Mouse (Mus musculus): ENCODE data around the gene Cmip. TPM values are rescaled to one million over a fixed set of nuclear protein-coding genes. Genes with fewer than 3 reads are reported as not detected.

Cmip gene
- total and polyA plus RNA-seq, 3 experiments: 17.0 to 71.8 TPM; not detected in 1

DNA sequence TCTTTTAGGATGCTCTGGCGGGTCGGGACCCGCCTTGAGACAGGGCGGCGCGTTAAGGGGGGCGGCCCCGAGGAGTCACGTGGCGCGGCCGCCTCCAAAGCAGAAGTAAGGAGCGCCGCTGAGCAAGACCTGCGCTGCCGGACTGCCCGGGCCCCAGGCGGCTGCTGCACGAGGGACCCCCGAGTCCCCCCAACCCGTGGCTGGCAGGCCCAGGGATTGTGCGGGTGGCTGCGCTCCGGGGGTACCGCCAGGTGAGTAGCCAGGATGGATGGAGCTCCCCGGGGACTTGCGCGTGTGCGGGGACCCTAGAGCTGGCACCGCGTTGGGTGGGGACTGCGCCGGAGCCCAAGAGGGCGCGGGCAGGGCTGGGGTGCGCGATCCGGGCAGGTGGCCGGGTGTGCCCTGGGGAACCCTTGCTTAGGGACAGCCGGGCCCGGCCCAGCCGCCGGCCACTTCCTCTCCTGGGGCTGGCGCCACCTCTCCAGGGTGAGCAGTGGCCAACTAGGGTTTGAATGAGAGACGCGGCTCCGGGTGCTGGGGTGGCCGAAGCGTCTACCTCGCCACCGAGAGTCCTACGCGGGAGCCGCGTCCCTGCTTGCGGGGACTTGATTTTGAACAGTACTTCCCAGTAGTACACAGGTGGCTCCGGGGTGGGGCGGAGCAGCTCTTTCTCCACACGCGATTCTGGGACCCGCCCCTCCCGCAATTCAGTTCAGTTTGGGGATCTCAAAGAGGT lies 241.5 kb downstream of the Cmip start, which contains the start of gene Plcg2:
Gene Plcg2, plus strand, starts transcription at position 113 of the 736 bp plus-strand sequence.
- peaks cover 5% of the 10 kb centered on the region; the same call in 1 of the 2 replicates for H3K79me2 ChIP-seq (ENCODE audit: control insufficient read depth, insufficient read depth, low read length, poor library complexity)
- peak within 1 kb of the TSS; percentile 83 for H3K9ac ChIP-seq (ENCODE audit: control insufficient read depth, low read depth, low read length, poor library complexity, severe bottlenecking)
- no peak within 1 kb of the TSS for H3K27ac ChIP-seq (ENCODE audit: control insufficient read depth, low read depth, low read length)
- peak; percentile 83 for DNase-seq (ENCODE audit: low read depth, low spot score)
- no peaks in the 10 kb centered on the region for H3K9me3 ChIP-seq (replicated peaks; ENCODE audit: insufficient read depth, low read length)
- no peaks in the 10 kb centered on the region; a peak in 1 of 4 replicates for H3K36me3 ChIP-seq (ENCODE audit: control insufficient read depth in 1 of 2, insufficient read depth in 2 of 2, low read length in 2 of 2)
- peaks cover 0 to 6% of the 10 kb centered on the region in 2 experiments; a peak in 1 of 4 replicates for H3K4me1 ChIP-seq (ENCODE audit: control insufficient read depth in 1 of 2, insufficient read depth in 2 of 2, low read length in 2 of 2)
- no peaks in the 10 kb centered on the region for H3K27me3 ChIP-seq (ENCODE audit: control insufficient read depth in 1 of 2, insufficient read depth in 2 of 2, low read length in 2 of 2)
- TF ChIP-seq ETS1 (IDR thresholded peaks at IDR 0.05; ENCODE audit: low read depth, low read length) (peak; percentile 7; the same call in 1 of the 2 replicates), POLR2A (IDR thresholded peaks at IDR 0.05; ENCODE audit: control insufficient read depth in 1 of 2, insufficient read depth in 1 of 2, low read depth in 1 of 2, low read length in 2 of 2, poor library complexity in 1 of 2) (peak; percentile 65 to 68), USF1 (IDR thresholded peaks at IDR 0.05; ENCODE audit: low read depth, low read length) (peak; percentile 97), RCOR1 (IDR thresholded peaks at IDR 0.05; ENCODE audit: low read depth, low read length) (no peak), KAT2A (conservative IDR thresholded peaks at IDR 0.05; ENCODE audit: low read depth, low read length) (no peak), NELFE (IDR thresholded peaks at IDR 0.05; ENCODE audit: low read depth, low read length) (peak; percentile 52), POLR2AphosphoS2 (IDR thresholded peaks at IDR 0.05; ENCODE audit: low read length) (no peak), MAX (IDR thresholded peaks at IDR 0.05; ENCODE audit: low read length) (peak; percentile 92), USF2 (IDR thresholded peaks at IDR 0.05; ENCODE audit: borderline replicate concordance in 1 of 2, insufficient read depth in 1 of 2, low read depth in 1 of 2, low read length in 2 of 2) (peak in 1 of 2 experiments; percentile 75; a peak in 2 of 4 replicates), MXI1 (IDR thresholded peaks at IDR 0.05; ENCODE audit: low read depth, low read length) (peak; percentile 87), NRF1 (IDR thresholded peaks at IDR 0.05; ENCODE audit: insufficient read depth, low read depth, low read length, poor library complexity, severe bottlenecking) (0 out of 2 replicates have a peak, but pooled peaks have one; percentile 19)
- H3K4me3 ChIP-seq (ENCODE audit: control insufficient read depth in 1 of 2, insufficient read depth in 1 of 2, low read depth in 2 of 2, low read length in 2 of 2): peak within 1 kb of the TSS; percentile 77 to 84

DNA sequence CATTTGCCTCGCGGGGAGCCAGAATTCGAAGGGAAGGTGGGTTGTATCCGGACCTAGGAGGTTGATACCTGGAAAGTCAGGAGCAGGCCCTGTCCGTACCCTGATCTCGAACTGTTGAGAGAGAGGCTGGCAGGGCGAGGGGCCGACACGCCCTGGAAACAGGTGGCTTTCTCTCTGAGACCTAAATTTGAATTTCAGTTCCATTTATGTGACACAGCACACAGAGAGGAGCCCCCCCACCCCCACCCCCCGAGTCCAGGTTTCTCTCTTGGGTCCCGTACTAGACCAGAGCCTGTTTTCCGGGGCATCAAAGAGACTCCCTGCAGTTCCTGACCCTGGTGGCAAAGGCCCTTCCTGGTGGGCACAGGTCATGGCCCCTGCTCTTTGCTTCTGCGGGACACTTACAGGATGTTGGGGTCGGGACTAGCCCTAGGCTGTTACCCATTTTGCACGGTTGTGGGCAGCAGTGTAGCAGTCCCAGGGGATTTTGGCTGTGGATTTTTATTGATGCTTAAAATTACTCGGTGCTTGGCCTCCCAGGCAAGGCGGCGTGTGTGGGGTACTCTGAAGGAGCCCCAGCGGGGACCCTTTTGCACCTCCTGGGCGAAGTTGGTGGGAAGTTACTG lies 242.2 kb downstream of the Cmip start:
- no peak for DNase-seq (ENCODE audit: low read depth, low spot score)
- Histone ChIP-seq H3K27ac (ENCODE audit: control insufficient read depth, low read depth, low read length) (no peak overlapping the region), H3K9ac (ENCODE audit: control insufficient read depth, low read depth, low read length, poor library complexity, severe bottlenecking) (peak overlapping the region; percentile 83), H3K4me1 (ENCODE audit: control insufficient read depth in 1 of 2, insufficient read depth in 2 of 2, low read length in 2 of 2) (peaks cover 0 to 6% of the 10 kb centered on the region in 2 experiments; a peak in 1 of 4 replicates), H3K36me3 (ENCODE audit: control insufficient read depth in 1 of 2, insufficient read depth in 2 of 2, low read length in 2 of 2) (no peaks in the 10 kb centered on the region; a peak in 1 of 4 replicates), H3K9me3 (replicated peaks; ENCODE audit: insufficient read depth, low read length) (no peaks in the 10 kb centered on the region), H3K79me2 (ENCODE audit: control insufficient read depth, insufficient read depth, low read length, poor library complexity) (peaks cover 5% of the 10 kb centered on the region; the same call in 1 of the 2 replicates), H3K27me3 (ENCODE audit: control insufficient read depth in 1 of 2, insufficient read depth in 2 of 2, low read length in 2 of 2) (no peaks in the 10 kb centered on the region), H3K4me3 (ENCODE audit: control insufficient read depth in 1 of 2, insufficient read depth in 1 of 2, low read depth in 2 of 2, low read length in 2 of 2) (peak overlapping the region; percentile 77 to 84)
- TF ChIP-seq RAD21 (IDR thresholded peaks at IDR 0.05; ENCODE audit: low read depth, low read length) (no peak), MYC (IDR thresholded peaks at IDR 0.05; ENCODE audit: low read depth, low read length) (no peak), USF1 (IDR thresholded peaks at IDR 0.05; ENCODE audit: low read depth, low read length) (no peak), MAX (IDR thresholded peaks at IDR 0.05; ENCODE audit: low read length) (no peak), JUND (IDR thresholded peaks at IDR 0.05; ENCODE audit: low read depth, low read length) (no peak), HCFC1 (IDR thresholded peaks at IDR 0.05; ENCODE audit: low read depth, low read length) (no peak), TCF12 (IDR thresholded peaks at IDR 0.05; ENCODE audit: low read depth, low read length) (no peak), ZMIZ1 (IDR thresholded peaks at IDR 0.05; ENCODE audit: low read depth, low read length) (no peak), KAT2A (conservative IDR thresholded peaks at IDR 0.05; ENCODE audit: low read depth, low read length) (no peak), UBTF (IDR thresholded peaks at IDR 0.05; ENCODE audit: borderline replicate concordance, insufficient read depth, low read depth, low read length) (no peak), EP300 (IDR thresholded peaks at IDR 0.05; ENCODE audit: low read depth in 1 of 2, low read length in 2 of 2) (no peak), USF2 (IDR thresholded peaks at IDR 0.05; ENCODE audit: borderline replicate concordance in 1 of 2, insufficient read depth in 1 of 2, low read depth in 1 of 2, low read length in 2 of 2) (no peak)

All from MEL (cell line).